Mouse (Mus musculus) midbrain, embryonic 14.5 days (tissue): ENCODE measurements around the gene Cog8. TPM values are rescaled to one million over a fixed set of nuclear protein-coding genes. Genes with fewer than 3 reads are reported as not detected.

Source experiments
- ATAC-seq: fragments of 200-750 bp; cut with Nextera tagmentation; 2 replicates; pipeline ENCODE4 v1.8.0; 2017; ENCODE audit warnings: moderate number of reproducible peaks, moderate library complexity; ENCODE audit not compliant: low FRiP score, low TSS enrichment
- DNase-seq: peaks from one replicate; pipeline ENCODE4 v3.0.0-alpha.2; 2015
- H3K27ac ChIP-seq: fragments of 300-500 bp; sonication (generic); replicated peaks from 2 replicates; pipeline ENCODE4 v1.5.1; 2014; ENCODE audit warnings: mild to moderate bottlenecking, low read depth, low read length, moderate library complexity
- H3K27me3 ChIP-seq: fragments of 300-500 bp; sonication (generic); 2 replicates; pipeline ENCODE4 v1.6.1; 2014; ENCODE audit warnings: low read length, control low read depth, mixed read lengths; ENCODE audit not compliant: control insufficient read depth, insufficient read depth
- H3K36me3 ChIP-seq: fragments of 300-500 bp; sonication (generic); 2 replicates; pipeline ENCODE4 v1.6.1; 2014; ENCODE audit warnings: low read length, control low read depth; ENCODE audit not compliant: control insufficient read depth, insufficient read depth
- H3K4me1 ChIP-seq: fragments of 300-500 bp; sonication (generic); 2 replicates; pipeline ENCODE4 v1.6.1; 2014; ENCODE audit warnings: mild to moderate bottlenecking, antibody characterized with exemption, low read length, control low read depth; ENCODE audit not compliant: control insufficient read depth, insufficient read depth
- H3K4me2 ChIP-seq: fragments of 300-500 bp; sonication (generic); 2 replicates; pipeline ENCODE4 v1.6.1; 2014; ENCODE audit warnings: mild to moderate bottlenecking, low read length, moderate library complexity
- H3K4me3 ChIP-seq: fragments of 300-500 bp; sonication (generic); replicated peaks from 2 replicates; pipeline ENCODE4 v1.5.1; 2014; ENCODE audit warnings: low read depth, low read length
- H3K9ac ChIP-seq: fragments of 300-500 bp; sonication (generic); replicated peaks from 2 replicates; pipeline ENCODE4 v1.6.1; 2014; ENCODE audit warnings: mild to moderate bottlenecking, low read length, moderate library complexity
- H3K9me3 ChIP-seq: fragments of 300-500 bp; sonication (generic); 2 replicates; pipeline ENCODE4 v1.6.1; 2016; ENCODE audit warnings: low read length, control low read depth, mixed read lengths; ENCODE audit not compliant: control insufficient read depth
- WGBS: fragments of 180-500 bp; shearing (Covaris S2); extraction: QIAGEN DNeasy Blood & Tissue Kit; methylation state at CpG from one replicate; pipeline ENCODE4 v1.1.7; 2014; 5-methylcytosine and 5-hydroxymethylcytosine counted together
- polyA plus RNA-seq: library from polyadenylated mRNA; unstranded; fragments of >200 nt; fragmentation: Nextera tagmentation; extraction: Ambion mirVana; gene quantifications from 2 replicates; pipeline ENCODE4 v1.2.1, GENCODE M21; 2014

The Cog8 gene
- 36.1 and 41.4 TPM in 2 replicates for polyA plus RNA-seq

- DNase-seq (peak; percentile 98), ATAC-seq (peak; percentile 93)
- Histone ChIP-seq H3K9me3 (no peaks in the 10 kb centered on the region), H3K27me3 (no peaks in the 10 kb centered on the region), H3K4me3 (peak within 1 kb of the TSS; percentile 99), H3K27ac (peak within 1 kb of the TSS; percentile 80), H3K36me3 (peaks cover 46% of the 10 kb centered on the region), H3K4me2 (peak within 1 kb of the TSS; percentile 95), H3K4me1 (0 out of 2 replicates have a peak, but pooled peaks cover 4% of the 10 kb centered on the region), H3K9ac (peak within 1 kb of the TSS; percentile 80)
- WGBS, result under 1% methylated on average over 88 of the region's 88 CpGs
Measured at GRCm38 (mm10) chr8:107056076-107056972, at the start of gene Cog8, which contains the start of gene Nip7. Gene Cog8 (minus strand): TSS chr8:107056689. Gene Nip7 (plus strand): TSS chr8:107056877.

GRCm38 (mm10) chr8:107104547-107104946 is 48.1 kb upstream of the Cog8 start:
- no peak for ATAC-seq
- 9% methylated on average over 4 of the region's 4 CpGs for WGBS

GRCm38 (mm10) chr8:107100635-107101034 is 44.1 kb upstream of the Cog8 start:
- H3K27ac ChIP-seq, result no peak overlapping the region
- H3K4me2 ChIP-seq, result no peak overlapping the region
- no peak for ATAC-seq
- H3K4me1 ChIP-seq, result no peaks in the 10 kb centered on the region; the same call in 1 of the 2 replicates
- H3K9ac ChIP-seq, result no peak overlapping the region
- no peaks in the 10 kb centered on the region for H3K36me3 ChIP-seq
- 94% methylated on average over 2 of the region's 2 CpGs for WGBS
- DNase-seq, result no peak
- H3K27me3 ChIP-seq, result no peaks in the 10 kb centered on the region
- no peak overlapping the region for H3K4me3 ChIP-seq
- no peaks in the 10 kb centered on the region for H3K9me3 ChIP-seq

More at GRCm38 (mm10) chr8:107104547-107104946, 48.1 kb upstream of the Cog8 start:
- peak; percentile 87 for DNase-seq
- Histone ChIP-seq H3K4me3 (no peak overlapping the region), H3K9me3 (no peaks in the 10 kb centered on the region), H3K27ac (no peak overlapping the region), H3K4me1 (no peaks in the 10 kb centered on the region), H3K36me3 (no peaks in the 10 kb centered on the region), H3K4me2 (no peak overlapping the region), H3K9ac (no peak overlapping the region), H3K27me3 (no peaks in the 10 kb centered on the region)

GRCm38 (mm10) chr8:107096366-107097036 is 40.0 kb upstream of the Cog8 start, which contains the start of gene Terf2:
Gene Terf2 (minus strand): TSS chr8:107096547.
- Histone ChIP-seq H3K9ac (peak within 1 kb of the TSS; percentile 87), H3K4me2 (peak within 1 kb of the TSS; percentile 67), H3K9me3 (no peaks in the 10 kb centered on the region), H3K36me3 (peaks cover 8% of the 10 kb centered on the region), H3K27me3 (no peaks in the 10 kb centered on the region), H3K4me1 (peaks cover 12% of the 10 kb centered on the region), H3K27ac (peak within 1 kb of the TSS; percentile 86), H3K4me3 (peak within 1 kb of the TSS; percentile 85)
- DNase-seq, result peak; percentile 98
- peak; percentile 94 for ATAC-seq
- 3% methylated on average over 39 of the region's 39 CpGs for whole genome bisulfite sequencing

- Histone ChIP-seq H3K27me3 (no peaks in the 10 kb centered on the region), H3K4me1 (peaks cover 12% of the 10 kb centered on the region), H3K4me3 (peak overlapping the region; percentile 85), H3K9ac (peak overlapping the region; percentile 87), H3K9me3 (no peaks in the 10 kb centered on the region), H3K36me3 (peaks cover 15% of the 10 kb centered on the region), H3K27ac (peak overlapping the region; percentile 86), H3K4me2 (peak overlapping the region; percentile 67)
- DNase-seq (peak; percentile 56), ATAC-seq (peak; percentile 79)
- 2% methylated on average over 53 of the region's 53 CpGs for WGBS
Measured at GRCm38 (mm10) chr8:107095717-107096365, 39.4 kb upstream of the Cog8 start.

GRCm38 (mm10) chr8:107090531-107090930 is 34.0 kb upstream of the Cog8 start:
- WGBS, result 95% methylated on average over 7 of the region's 7 CpGs
- no peak overlapping the region for H3K27ac ChIP-seq
- DNase-seq (no peak), ATAC-seq (no peak)
- peaks cover 39% of the 10 kb centered on the region for H3K36me3 ChIP-seq
- H3K9ac ChIP-seq, result no peak overlapping the region
- H3K9me3 ChIP-seq, result no peaks in the 10 kb centered on the region
- no peak overlapping the region for H3K4me3 ChIP-seq
- peaks cover 11% of the 10 kb centered on the region for H3K4me1 ChIP-seq
- no peaks in the 10 kb centered on the region for H3K27me3 ChIP-seq
- H3K4me2 ChIP-seq, result no peak overlapping the region

- H3K27ac ChIP-seq, result no peak overlapping the region
- H3K4me1 ChIP-seq, result no peaks in the 10 kb centered on the region
- no peak for DNase-seq
- no peak for ATAC-seq
- no peak overlapping the region for H3K4me2 ChIP-seq
- 94% methylated on average over 5 of the region's 5 CpGs for WGBS
- H3K9me3 ChIP-seq, result no peaks in the 10 kb centered on the region
- peaks cover 44% of the 10 kb centered on the region for H3K36me3 ChIP-seq
- H3K9ac ChIP-seq, result no peak overlapping the region
- H3K4me3 ChIP-seq, result no peak overlapping the region
- H3K27me3 ChIP-seq, result no peaks in the 10 kb centered on the region
Measured at GRCm38 (mm10) chr8:107088526-107089063, 32.1 kb upstream of the Cog8 start.

GRCm38 (mm10) chr8:107086018-107086417 is 29.5 kb upstream of the Cog8 start:
- Histone ChIP-seq H3K9ac (no peak overlapping the region), H3K27me3 (no peaks in the 10 kb centered on the region), H3K4me1 (no peaks in the 10 kb centered on the region), H3K9me3 (no peaks in the 10 kb centered on the region), H3K36me3 (peaks cover 54% of the 10 kb centered on the region), H3K4me2 (no peak overlapping the region), H3K4me3 (no peak overlapping the region), H3K27ac (no peak overlapping the region)
- over 99% methylated on average over 5 of the region's 5 CpGs for WGBS
- ATAC-seq (no peak), DNase-seq (no peak)
